Mouse (Mus musculus) testis, adult 2 months (tissue): ENCODE results near the gene Acod1. TPM values are rescaled to one million over a fixed set of nuclear protein-coding genes. Genes with fewer than 3 reads are reported as not detected.

Experiments
- H3K27ac ChIP-seq: fragments of 200-500 bp; 2 replicates; pipeline ENCODE4 v1.5.1; 2012; ENCODE audit warnings: low read depth, low read length; ENCODE audit not compliant: control insufficient read depth, insufficient read depth
- H3K27me3 ChIP-seq: fragments of 200-500 bp; 2 replicates; pipeline ENCODE4 v1.6.1; 2012; ENCODE audit warnings: mild to moderate bottlenecking, low read length, moderate library complexity; ENCODE audit not compliant: control insufficient read depth, insufficient read depth
- H3K36me3 ChIP-seq: fragments of 200-500 bp; 2 replicates; pipeline ENCODE4 v1.6.1; 2012; ENCODE audit warnings: mild to moderate bottlenecking, low read length; ENCODE audit not compliant: control insufficient read depth, insufficient read depth
- H3K4me1 ChIP-seq: fragments of 200-500 bp; 2 replicates; pipeline ENCODE4 v1.6.1; 2012; ENCODE audit warnings: low read length; ENCODE audit not compliant: control insufficient read depth, insufficient read depth
- H3K4me3 ChIP-seq: fragments of 200-500 bp; 2 replicates; pipeline ENCODE4 v1.5.1; 2012; ENCODE audit warnings: low read depth, mild to moderate bottlenecking, low read length, moderate library complexity, mixed read lengths; ENCODE audit not compliant: control insufficient read depth
- CTCF ChIP-seq: fragments of 200-500 bp; IDR thresholded peaks from 2 replicates; pipeline ENCODE4 v1.5.1; 2012; ENCODE audit warnings: low read depth, mild to moderate bottlenecking, inconsistent platforms, low read length, moderate library complexity; ENCODE audit not compliant: control insufficient read depth, insufficient read depth, insufficient replicate concordance
- POLR2A ChIP-seq: fragments of 200-500 bp; IDR thresholded peaks from 2 replicates; pipeline ENCODE4 v1.6.1; 2012; ENCODE audit warnings: low read depth, mild to moderate bottlenecking, inconsistent platforms, low read length, moderate library complexity; ENCODE audit not compliant: control insufficient read depth
- polyA plus RNA-seq: library from polyadenylated mRNA; depleted of rRNA; stranded (reverse); fragments of >200 nt; gene quantifications from 2 replicates; pipeline ENCODE4 v1.2.3, GENCODE M21; 2012

Acod1 gene
- polyA plus RNA-seq, 1 experiment = not detected

DNA sequence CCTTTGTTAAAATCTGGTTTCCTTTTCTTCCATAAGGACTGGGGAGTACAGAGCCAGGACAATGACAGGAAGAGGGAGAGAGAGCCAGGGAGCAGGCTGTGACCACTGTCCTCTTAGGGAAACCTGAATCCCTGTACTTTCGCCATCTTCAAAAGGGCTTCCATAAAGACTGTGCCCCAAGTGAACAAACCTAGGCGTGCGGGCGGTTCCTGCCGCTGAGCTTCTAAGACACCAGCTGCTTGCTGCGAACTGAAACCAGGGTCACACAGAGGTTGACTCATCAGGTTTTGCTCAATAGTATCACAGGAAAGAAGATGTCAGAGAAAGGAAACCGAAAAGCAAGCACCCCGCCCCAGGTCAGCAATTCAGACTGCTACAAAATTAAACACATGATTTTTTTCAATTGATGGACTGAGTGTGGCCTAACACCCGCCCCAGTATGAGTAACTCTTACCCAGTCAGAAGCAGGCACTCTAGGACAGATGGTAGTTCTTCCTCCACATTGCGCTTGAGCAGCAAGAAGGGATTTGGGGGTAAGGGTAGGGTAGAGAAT, 13.4 kb upstream of the Acod1 start:
- Histone ChIP-seq H3K36me3 (no peaks in the 10 kb centered on the region), H3K27me3 (no peaks in the 10 kb centered on the region), H3K4me3 (no peak overlapping the region), H3K4me1 (peaks cover 4% of the 10 kb centered on the region), H3K27ac (no peak overlapping the region)
- TF ChIP-seq POLR2A = no peak
- TF ChIP-seq CTCF = no peak

DNA sequence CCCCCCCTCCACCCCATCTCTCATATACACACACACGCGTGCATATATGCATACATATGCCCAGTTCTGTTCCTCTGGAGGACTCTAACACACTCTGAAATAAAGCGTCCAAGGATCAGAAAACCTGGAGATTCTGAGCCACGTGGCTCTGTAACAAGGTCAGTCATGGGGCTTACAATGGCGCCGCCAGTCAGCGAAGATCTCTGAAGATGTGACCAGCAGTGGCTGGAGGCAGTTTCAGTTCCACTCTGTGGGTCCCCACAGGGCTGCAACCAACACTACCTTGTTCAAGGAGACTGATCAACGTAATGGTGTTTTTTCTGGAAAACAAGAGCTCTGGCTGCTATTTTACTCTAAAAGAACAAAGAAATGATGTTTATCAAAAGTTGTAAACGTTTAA, 12.7 kb upstream of the Acod1 start:
- Histone ChIP-seq H3K27ac (no peak overlapping the region), H3K27me3 (no peaks in the 10 kb centered on the region), H3K4me3 (no peak overlapping the region), H3K4me1 (peaks cover 4% of the 10 kb centered on the region), H3K36me3 (no peaks in the 10 kb centered on the region)
- no peak for TF ChIP-seq CTCF
- no peak for TF ChIP-seq POLR2A

DNA sequence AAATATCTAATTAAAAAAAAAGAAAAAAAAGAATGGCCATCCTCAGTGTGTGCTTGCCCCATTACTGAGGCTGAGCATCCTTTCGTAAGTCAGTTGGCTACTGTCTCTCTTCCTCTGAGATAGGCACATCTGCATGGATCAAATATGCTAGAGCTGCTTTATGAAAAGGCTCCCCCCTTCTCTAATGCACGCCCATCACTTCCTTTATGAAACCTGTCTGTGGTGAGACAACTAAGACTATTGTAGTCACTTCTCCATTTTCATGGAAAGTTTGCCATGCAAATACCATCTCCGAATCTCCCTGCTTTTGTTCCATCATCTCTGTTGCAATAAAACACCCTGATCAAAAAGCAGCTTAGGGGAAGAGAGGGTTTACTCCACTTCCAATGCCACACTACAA, 9.8 kb upstream of the Acod1 start:
- Histone ChIP-seq H3K4me3 (no peak overlapping the region), H3K27ac (no peak overlapping the region), H3K27me3 (no peaks in the 10 kb centered on the region), H3K36me3 (no peaks in the 10 kb centered on the region), H3K4me1 (peaks cover 4% of the 10 kb centered on the region)
- TF ChIP-seq POLR2A = no peak
- TF ChIP-seq CTCF = no peak

DNA sequence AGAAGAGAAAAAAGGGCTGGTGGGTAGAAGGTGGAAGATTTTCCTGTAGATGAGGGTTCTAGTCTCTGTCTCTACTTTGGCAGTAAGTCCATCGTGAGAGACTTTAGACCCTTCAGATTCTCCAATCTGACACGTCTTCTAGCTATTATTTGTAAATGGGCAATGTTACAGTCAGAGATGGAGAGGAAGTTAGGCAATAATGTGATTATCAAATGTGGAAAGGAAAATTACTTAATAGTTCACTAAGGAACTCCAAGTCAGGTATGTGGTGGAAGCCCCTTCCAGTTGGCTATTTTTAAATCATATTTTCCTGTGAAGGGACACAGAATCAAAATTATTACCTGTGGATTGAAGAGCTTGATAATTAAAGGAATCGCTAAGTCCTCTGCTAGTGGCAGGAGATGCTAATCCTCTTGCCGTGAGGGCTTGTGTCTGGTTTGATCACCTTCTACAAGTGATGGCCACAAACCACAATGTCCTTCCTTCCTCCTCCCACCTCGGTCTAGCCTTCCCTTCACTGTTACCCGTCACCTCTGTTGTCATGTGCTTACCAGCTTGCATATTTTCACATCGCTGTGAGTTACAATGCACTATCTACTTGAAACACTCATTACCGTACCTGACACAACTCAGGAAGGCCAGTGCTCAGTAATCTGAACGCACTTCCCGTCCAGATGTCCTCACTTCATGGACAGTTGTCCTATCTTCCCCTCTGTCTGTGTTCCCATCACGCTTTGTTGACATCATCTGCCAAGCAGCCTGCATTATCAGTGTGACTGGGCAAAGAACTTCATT, 1.7 kb downstream of the Acod1 start:
- Histone ChIP-seq H3K27me3 (no peaks in the 10 kb centered on the region), H3K36me3 (no peaks in the 10 kb centered on the region), H3K4me3 (no peak overlapping the region), H3K4me1 (peaks cover 2% of the 10 kb centered on the region), H3K27ac (no peak overlapping the region)
- no peak for TF ChIP-seq POLR2A
- TF ChIP-seq CTCF = no peak

DNA sequence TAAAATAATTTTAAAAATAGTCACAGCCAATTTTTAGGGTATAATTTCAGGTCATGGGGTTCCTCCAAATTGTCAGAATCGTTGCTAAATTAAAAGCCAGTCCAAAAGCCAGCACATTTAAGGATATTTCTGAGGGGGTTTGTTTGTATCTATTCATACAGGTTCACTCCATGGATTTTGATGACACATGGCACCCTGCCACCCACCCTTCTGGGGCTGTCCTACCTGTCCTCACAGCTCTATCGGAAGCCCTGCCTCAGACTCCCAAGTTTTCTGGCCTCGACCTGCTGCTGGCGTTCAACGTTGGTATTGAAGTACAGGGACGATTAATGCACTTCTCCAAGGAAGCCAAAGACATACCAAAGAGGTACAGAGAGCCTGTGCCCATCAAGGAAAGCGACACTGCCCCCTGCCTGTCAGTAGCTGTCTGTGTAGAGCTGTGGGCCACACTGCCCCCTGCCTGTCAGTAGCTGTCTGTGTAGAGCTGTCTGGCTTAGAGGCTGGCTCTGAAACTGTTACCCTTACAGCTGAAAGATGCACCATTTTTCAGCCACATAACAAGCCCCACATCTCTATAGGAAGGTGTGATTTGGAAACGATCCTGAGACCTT, 4.5 kb downstream of the Acod1 start:
- H3K27me3 ChIP-seq = no peaks in the 10 kb centered on the region
- no peak overlapping the region for H3K4me3 ChIP-seq
- peaks cover 8% of the 10 kb centered on the region for H3K4me1 ChIP-seq
- no peak for TF ChIP-seq POLR2A
- TF ChIP-seq CTCF = peak; percentile 97; the same call in 1 of the 2 replicates
- no peak overlapping the region for H3K27ac ChIP-seq
- H3K36me3 ChIP-seq = no peaks in the 10 kb centered on the region

DNA sequence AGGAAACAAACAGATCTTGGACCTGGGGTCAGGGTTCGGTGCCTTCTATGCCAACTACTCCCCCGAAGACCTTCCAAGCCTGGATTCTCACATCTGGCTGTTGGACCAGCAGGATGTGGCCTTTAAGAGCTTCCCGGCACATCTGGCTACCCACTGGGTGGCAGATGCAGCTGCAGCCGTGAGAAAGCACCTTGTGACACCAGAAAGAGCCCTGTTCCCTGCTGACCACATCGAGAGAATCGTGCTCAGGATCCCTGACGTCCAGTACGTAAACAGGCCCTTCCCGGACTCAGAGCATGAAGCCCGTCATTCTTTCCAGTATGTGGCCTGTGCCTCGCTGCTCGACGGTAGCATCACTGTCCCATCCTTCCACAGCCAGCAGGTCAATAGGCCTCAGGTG, 8.0 kb downstream of the Acod1 start:
- Histone ChIP-seq H3K27me3 (no peaks in the 10 kb centered on the region), H3K4me1 (peaks cover 8% of the 10 kb centered on the region), H3K36me3 (no peaks in the 10 kb centered on the region), H3K27ac (no peak overlapping the region), H3K4me3 (no peak overlapping the region)
- TF ChIP-seq POLR2A (no peak), CTCF (no peak)

DNA sequence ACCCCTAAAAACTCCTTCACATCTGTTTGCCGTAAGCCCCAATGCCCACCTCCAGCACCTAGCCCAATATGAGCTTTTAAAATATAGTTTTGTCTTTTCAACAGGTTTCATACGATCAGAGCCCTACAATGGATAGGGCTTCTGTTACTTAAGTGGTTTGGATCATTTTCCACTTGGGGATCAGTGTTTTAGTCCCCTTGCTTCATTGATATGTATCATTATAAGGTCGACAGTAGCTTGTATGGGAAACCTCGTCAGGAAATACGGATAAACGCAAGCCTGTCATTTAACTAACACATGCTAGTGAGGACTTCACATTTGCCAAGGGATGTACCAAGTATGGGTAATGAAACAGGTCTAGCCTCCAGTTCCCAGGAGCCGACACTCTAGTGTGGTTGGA, 9.8 kb downstream of the Acod1 start:
- Histone ChIP-seq H3K27ac (no peak overlapping the region), H3K4me1 (peaks cover 9% of the 10 kb centered on the region), H3K4me3 (no peak overlapping the region), H3K36me3 (no peaks in the 10 kb centered on the region), H3K27me3 (no peaks in the 10 kb centered on the region)
- no peak for TF ChIP-seq POLR2A
